Mouse (Mus musculus) retina, postnatal 1 day (tissue): ENCODE results near the gene Nrip2.

ENCODE experiments used
- DNase-seq: peaks from one replicate; pipeline ENCODE4 v3.0.0-alpha.2; 2012

Nrip2 gene

DNA sequence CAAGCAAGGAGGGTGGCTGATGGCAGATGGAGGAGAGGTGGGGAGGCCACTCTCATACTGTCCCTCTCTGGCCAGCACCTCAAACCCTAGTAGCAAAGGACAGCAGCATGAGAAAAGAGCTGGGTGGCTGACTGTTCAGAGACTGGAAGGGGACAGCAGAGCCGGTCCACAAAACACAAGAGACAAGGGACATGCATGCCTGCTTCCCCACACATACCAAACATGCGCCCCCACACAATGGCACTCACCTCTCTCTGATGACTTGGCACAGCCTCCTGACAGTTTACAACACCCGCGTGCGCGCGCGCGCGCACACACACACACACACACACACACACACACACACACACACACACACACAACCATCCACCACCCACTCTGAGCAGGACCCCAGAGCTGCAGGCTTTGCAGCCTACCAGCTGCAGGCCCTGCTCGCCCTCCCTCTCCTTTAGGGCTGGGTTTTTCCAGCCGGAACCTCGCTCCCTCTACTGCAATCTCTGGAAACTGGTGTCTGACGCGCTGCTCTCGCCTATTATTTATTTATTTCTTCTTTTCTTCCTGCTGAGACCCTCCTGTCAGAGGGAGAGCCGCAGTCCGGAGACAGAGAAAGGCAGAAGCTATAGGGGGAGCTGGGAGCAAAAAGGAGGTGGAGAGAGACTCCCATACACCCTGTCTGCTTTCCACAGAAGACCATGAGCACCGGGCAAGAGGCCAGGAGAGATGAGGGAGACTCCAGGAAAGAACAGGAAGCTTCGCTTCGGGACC lies 507 bp downstream of the Nrip2 start:
- peak; percentile 61 for DNase-seq

DNA sequence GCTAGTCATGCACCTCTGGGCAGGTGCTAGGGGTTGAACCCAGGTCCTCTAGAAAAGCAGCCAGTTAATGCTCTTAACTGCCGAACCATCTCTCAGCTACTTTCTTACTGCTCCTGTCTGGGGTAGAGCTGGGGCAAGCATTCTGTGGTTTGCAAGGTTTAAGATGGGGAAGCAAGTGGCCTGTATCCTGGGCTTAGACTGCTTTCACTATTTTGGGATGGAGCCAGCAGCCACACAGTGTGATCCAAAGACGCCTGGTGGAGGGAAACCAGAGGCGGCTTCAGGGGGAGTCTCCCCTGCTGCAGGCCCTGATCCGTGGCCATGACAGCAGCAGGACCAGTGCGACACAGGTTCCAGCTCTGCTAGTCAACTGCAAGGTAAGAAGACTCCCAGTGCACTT lies 5.6 kb downstream of the Nrip2 start:
- DNase-seq = no peak

DNA sequence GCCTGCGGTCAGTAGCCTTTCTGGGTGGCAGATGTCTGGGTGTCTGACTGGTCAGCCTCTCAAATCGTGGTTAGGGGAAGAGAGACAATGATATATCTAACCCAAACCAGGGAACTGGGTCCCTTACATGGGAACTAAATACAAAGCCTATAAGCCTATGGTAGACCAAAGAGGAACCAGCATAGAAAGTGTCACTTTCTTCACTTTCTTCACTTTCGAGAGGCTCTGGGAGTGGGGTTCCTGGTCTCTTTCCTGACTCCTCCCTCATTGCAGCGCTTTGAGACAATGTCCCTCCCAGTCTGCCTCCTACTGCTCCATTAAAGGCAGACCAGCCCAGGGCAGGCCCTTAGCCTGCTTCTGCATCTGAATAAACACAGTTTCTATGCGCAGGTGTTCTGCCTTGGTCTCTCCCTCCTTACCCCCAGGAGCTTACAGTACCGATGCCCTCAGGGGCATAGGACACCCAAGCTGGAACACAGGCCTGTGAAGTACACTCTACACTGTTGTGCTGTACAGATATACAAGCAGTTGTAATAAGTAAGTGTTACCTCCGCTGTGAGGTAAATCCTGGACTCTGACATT lies 9.5 kb downstream of the Nrip2 start:
- no peak for DNase-seq

GRCm38 (mm10) chr6:128410305-128410704 lies 11.2 kb downstream of the Nrip2 start:
- DNase-seq = no peak

- DNase-seq = peak; percentile 77
These were observed 12.0 kb downstream of the Nrip2 start for GRCm38 (mm10) chr6:128411115-128411514.

DNA sequence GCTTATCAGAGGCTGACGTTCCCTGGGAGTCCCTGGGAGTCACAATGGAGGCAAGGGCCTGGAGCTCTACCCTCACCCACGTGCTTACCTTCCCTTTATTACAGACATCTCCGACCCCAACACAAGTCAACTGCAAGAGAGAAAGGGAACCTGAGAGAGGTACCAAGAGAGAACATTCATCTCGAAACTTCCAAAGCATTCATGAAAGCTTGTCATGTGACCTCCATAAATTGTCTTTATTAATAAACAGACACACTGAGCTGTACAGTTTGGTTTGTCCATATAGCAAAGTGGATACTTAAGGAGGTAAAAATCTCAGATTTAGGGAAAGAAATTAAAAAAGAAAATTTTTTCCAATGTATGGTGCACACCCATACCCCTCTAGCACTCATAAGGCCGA lies 17.1 kb downstream of the Nrip2 start:
- no peak for DNase-seq

DNA sequence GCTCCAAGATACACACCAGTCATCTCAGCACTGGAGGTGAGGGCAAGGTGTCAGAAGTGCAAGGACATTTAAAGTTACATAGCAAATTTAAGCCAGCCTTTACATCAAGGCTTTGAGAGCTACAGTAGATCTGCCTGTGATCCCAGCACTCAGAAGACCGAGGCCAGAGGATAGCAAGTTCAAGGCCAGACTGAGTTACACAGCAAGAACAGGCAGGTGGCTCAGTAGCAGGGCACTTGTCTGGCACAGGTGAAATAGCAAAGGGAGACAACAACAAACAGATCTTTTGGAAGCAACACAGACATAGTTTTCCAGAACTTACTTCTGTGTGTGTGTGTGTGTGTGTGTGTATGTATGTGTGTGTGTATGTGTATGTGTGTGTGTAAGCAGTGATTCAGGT lies 19.0 kb downstream of the Nrip2 start:
- no peak for DNase-seq

- no peak for DNase-seq
These were observed 21.9 kb downstream of the Nrip2 start for GRCm38 (mm10) chr6:128421036-128421435.

DNA sequence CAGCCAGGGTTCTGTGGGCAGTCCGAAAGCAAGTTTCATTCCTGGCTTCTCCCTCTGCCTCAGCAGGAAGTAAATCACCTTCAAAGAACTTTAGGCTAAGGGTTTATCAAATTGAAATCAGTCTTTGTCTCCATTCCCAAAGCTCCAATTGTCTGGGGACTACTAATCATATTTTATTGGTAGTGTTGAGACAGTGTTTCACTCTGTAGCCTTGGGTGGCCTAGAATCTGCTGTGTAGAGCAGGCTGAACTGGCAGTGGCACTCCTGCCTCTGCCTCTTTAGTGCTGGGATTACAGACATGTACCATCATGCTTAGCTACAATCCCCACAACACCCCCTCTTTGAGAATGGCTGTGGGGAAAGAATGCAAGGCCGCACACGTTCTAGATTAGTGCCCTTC lies 22.4 kb downstream of the Nrip2 start:
- no peak for DNase-seq

GRCm38 (mm10) chr6:128423496-128424268 lies 24.6 kb downstream of the Nrip2 start:
- no peak for DNase-seq

DNA sequence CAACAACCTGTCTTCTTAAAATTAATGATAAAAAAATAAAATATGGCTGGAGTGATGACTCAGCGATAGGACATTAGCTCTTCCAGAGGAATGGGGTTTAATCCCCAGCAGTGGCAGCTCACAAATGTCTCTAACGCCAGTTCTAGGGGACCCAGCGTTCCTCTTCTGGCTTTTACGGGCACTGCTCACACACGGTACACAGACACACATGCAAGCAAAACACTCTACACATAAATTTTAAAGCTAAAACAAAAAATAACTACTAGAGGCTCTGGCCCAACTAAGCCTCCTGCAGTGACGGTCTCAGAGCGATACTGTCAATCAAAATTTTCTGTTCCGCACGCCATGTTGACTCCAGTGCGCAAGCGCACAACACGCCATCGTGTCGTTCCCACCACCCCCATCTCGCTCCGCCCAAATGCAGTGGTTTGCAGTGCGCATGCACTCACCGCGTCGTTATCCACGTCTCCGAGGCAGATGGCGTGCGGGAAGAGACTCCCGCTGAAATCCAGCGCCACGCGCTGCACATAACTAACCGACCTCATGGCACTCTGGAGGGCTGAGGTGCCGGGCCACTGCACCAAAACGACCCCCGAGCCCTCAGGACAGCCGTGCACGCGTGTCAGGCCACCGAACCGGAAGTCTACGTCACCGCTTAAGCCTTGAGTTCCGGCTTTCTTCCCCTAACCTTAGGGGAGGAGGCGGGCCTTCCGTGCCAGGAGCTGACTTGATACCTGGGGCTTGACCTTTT lies 25.3 kb downstream of the Nrip2 start, which contains the start of gene Itfg2:
Gene Itfg2, minus strand, starts transcription at position 663 of the 751 bp plus-strand sequence.
- DNase-seq = peak; percentile 98

DNA sequence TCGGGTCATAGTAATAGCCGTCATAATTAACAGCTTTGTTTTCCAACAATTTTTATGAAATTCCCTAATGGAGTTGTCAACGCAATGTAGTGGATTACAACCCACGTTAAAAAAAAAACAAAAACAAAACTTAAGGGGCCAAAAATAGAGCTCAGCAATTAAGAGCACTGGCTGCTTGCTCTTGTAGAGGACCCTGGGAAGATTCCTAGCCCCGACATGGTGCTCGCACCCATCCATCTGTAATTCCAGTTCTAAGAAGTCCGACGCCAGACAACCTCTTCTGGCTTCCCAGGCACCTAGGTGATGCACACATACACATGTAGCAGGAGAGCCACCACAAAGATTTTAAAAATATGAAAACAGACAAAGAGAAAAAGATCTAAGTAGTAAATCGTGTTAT lies 25.9 kb downstream of the Nrip2 start:
- no peak for DNase-seq

DNA sequence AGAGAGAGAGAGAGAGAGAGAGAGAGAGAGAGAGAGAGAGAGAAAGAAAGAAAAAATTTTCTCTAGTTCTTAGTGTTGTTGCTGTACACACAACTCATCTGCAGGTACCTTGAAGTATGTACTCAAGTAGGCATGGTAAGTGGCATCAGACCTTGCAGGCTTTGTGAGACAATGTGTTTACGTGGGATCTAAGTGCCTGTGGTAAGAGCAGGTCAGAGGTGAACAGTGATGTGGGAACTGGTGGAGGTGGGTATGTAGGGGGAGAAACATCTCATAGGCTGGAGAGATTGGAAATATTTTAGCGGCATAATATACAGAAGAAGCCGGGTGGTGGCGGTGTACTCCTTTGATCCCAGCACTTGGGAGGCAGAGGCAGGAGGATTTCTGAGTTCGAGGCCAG lies 28.5 kb downstream of the Nrip2 start:
- no peak for DNase-seq

GRCm38 (mm10) chr6:128429300-128429699 lies 30.2 kb downstream of the Nrip2 start:
- no peak for DNase-seq

- no peak for DNase-seq
These were observed 30.7 kb downstream of the Nrip2 start for GRCm38 (mm10) chr6:128429826-128430225.

- no peak for DNase-seq
These were observed 33.3 kb downstream of the Nrip2 start for GRCm38 (mm10) chr6:128432356-128432915.

- DNase-seq = no peak
These were observed 34.5 kb downstream of the Nrip2 start for GRCm38 (mm10) chr6:128433566-128433965.

DNA sequence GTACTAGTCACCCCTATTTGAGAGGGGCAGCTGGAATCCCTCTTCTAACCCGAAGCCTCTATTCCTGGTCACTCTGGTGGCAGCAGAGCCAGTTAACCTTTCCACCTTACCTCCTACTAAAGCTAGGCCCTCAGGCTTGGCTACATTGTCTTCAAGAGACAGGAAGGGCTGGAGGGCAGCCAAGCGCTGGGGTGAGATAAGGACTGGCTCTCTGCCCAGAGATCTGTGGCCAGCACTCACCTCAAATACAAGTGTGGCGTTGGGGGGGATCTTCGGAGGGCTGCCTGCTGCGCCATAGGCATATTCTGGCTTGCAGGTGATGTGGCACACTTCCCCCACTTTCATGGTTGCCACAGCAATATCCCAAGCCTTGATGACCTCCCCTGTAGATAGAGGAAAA lies 36.4 kb downstream of the Nrip2 start:
- DNase-seq = no peak

DNA sequence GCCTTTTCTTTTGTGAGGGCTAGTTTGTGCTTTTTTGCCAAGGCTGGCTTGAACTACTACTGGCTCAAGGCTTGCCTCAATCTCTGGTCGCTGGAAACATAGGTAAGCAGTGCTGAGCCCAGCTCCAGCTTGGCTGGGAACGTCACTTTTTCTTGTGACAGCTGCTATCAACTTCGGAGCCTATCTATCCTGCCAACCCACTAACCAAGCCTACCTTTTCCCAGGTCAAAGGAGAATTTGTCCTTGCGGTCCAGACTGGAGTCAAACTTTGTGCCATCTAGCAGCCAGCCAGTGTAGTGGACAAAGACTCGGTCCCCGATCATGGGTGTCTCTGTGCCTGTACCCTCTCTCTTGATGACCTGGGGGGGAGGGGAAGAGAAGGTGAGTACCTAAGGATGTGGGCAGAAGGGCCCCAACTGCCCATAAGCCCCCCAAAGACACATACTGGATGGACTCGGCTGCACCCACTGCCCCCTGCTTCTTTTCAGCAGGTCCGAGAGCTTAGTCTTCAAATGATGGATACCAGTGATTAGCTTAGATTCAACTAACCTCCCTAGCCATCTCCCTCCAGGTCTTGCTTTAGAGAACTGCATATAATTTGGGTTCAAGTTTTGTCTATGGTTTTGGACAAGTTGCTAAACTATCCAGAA lies 37.4 kb downstream of the Nrip2 start:
- DNase-seq = no peak

- DNase-seq = no peak
These were observed 38.2 kb downstream of the Nrip2 start for GRCm38 (mm10) chr6:128437288-128437687.

GRCm38 (mm10) chr6:128437731-128438316 lies 38.7 kb downstream of the Nrip2 start:
- peak; percentile 82 for DNase-seq
